Mouse (Mus musculus) liver, embryonic 14.5 days (tissue): ENCODE data around the gene Txlna.

Experiments used
- CTCF ChIP-seq: IDR thresholded peaks from 2 replicates; pipeline ENCODE4 v1.5.1; 2016; ENCODE audit warnings: antibody characterized with exemption, low read depth, control low read depth
- EP300 ChIP-seq: IDR thresholded peaks from 2 replicates; pipeline ENCODE4 v1.6.1; 2016; ENCODE audit warnings: antibody characterized with exemption, low read depth

DNA sequence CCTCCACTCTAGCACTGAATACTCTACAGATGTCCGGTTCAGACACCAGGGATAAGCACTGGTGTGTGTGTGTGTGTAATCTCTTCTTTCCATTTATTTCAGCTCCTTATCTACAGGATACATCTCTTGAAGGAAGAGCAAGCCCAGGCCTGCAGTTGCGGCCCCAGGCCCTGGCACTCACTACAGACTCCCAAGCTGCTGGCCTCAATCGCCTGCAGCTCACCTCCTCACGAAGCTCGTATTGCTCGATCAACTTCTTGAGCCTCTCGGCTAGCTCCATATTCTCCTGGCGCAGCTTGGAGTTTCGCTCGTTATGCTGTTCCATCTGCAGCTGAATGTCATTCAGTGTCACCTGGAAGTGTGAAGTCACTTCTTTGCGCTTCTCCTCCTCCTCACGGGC is 9.0 kb downstream of the Txlna start:
- TF ChIP-seq CTCF (no peak), EP300 (no peak)
